Mouse (Mus musculus) left cerebral cortex, adult 2 months (tissue): Measurements from ENCODE around the gene Magohb. TPM values are rescaled to one million over a fixed set of nuclear protein-coding genes. Genes with fewer than 3 reads are reported as not detected.

ENCODE experiments used
- DNase-seq, 2 experiments: peaks; one replicate each; pipeline ENCODE4 v3.0.0; 2021 to 2022; ENCODE audit warnings: low spot score in 2 of 2, mixed read lengths in 1 of 2; ENCODE audit errors: extremely low spot score in 1 of 2
- H3K27ac ChIP-seq: fragments of 200-600 bp; 2 replicates; pipeline ENCODE4 v1.8.1; 2022
- H3K4me3 ChIP-seq: fragments of 200-600 bp; 2 replicates; pipeline ENCODE4 v1.8.1; 2022
- CTCF ChIP-seq: fragments of 200-600 bp; IDR thresholded peaks from 2 replicates; pipeline ENCODE4 v1.8.1; 2022; ENCODE audit warnings: antibody characterized with exemption, mild to moderate bottlenecking, moderate library complexity
- intact Hi-C: fragments of 180-260 bp; cut with DNase I; formaldehyde crosslinking; loops from one replicate; pipeline ENCODE4 v1.15.1; 2025
- total RNA-seq, 2 experiments: library from RNA; stranded (reverse); gene quantifications; 2 replicates each; pipeline ENCODE4 v1.2.3; 2021

Gene Magohb
- total RNA-seq, 2 experiments from 2014 or later, result 6.8 to 10.5 TPM

DNA sequence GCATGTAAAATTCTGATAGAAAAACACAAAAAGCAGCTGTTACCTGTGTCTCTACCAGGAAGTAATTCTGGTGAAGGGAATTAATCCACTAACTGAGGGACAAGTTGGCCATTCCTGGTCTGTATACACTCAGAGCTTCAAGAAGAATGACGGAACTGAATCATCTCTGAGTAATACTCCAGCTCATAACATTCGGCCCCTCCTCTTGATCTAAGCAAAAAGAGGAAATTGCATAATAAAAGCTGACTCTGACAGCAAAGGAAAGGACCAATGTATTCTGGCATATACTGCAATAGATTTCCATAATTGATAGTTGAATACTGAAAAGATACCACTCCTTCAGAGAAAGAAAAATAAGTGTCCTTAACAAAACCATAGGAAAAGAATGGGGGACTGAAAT lies 45.8 kb downstream of the Magohb start, which contains the start of gene Klra2:
Gene Klra2, minus strand, starts transcription at position 157 of the 400 bp plus-strand sequence.
- no peak for TF ChIP-seq CTCF
- no peak for DNase-seq
- intact Hi-C loops, result no loop called here

DNA sequence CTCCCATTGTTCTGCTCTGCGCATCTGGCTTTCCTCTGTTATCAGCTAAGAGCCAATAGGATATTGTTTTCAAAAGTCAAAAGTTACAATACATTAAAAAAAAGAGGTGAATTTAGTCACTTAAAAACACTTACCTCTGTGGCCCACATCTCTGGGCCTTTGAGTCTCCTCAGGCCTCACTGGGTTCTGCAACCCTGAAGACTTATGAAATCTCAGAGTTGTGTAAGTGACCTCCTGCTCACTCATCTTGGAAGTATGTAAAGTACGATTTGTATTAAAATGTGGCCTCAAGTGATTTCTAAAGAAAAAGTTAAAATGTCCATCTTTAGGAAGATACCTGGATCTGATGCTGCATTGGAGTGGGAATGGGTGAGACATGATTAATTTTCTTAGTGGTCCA lies 48.0 kb downstream of the Magohb start:
- DNase-seq, result no peak
- intact Hi-C loops, result no loop called here
- H3K27ac ChIP-seq, result no peak overlapping the region
- no peak for TF ChIP-seq CTCF
- no peak overlapping the region for H3K4me3 ChIP-seq

More for the DNA sequence above, 45.8 kb downstream of the Magohb start, which contains the start of gene Klra2:
- no peak within 1 kb of the TSS for H3K27ac ChIP-seq
- H3K4me3 ChIP-seq, result no peak within 1 kb of the TSS

Other genes with a start within 250 kb of the Magohb start
- under 1 TPM; 0.26 to 0.52 TPM for gene Klra2, start 45.9 kb downstream of the Magohb start, total RNA-seq
- gene Styk1, start 60.4 kb upstream of the Magohb start, total RNA-seq, result under 1 TPM; 0.65 to 0.81 TPM
- gene Ybx3, start 95.2 kb upstream of the Magohb start, total RNA-seq, result 10 to 100 TPM; 43.5 to 47.6 TPM
- gene 5430401F13Rik, start 193.2 kb upstream of the Magohb start, total RNA-seq, result not detected
- gene Gm6619, start 193.2 kb upstream of the Magohb start, total RNA-seq, result not detected